Mouse (Mus musculus) gastrocnemius, adult 18-20 months (tissue): Measurements from ENCODE around the gene Sox6. TPM values are rescaled to one million over a fixed set of nuclear protein-coding genes. Genes with fewer than 3 reads are reported as not detected.
A peak's percentile ranks its signal among the peaks of the same experiment; 100 is the strongest.

Source experiments
- DNase-seq: peaks from one replicate; pipeline ENCODE4 v3.0.0; 2021; ENCODE audit warnings: low spot score
- total RNA-seq, 2 experiments: library from RNA; stranded (reverse); gene quantifications; 2 replicates each; pipeline ENCODE4 v1.2.3; 2021

Sox6 gene
- total RNA-seq, 2 experiments from 2014 or later: 138 to 186 TPM

DNA sequence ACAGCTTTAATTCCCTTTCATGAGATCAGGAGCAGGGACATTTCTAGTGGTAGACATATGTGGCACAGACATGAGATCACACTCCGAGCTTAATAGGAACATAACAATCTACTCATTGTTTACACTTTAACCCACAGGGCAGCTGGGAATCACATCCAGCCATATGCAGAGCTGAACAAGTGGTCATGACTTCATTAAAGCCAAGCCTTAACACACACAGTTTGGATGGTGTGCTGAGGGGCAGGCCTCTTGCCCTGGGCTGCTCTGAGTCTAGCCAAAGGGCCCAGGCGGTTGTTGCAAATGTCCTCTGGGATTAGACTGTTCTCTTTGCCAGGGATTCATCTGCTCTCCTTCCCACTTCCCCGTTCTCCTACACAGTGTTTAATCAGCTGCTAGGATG lies 204.9 kb downstream of the Sox6 start:
- no peak for DNase-seq

DNA sequence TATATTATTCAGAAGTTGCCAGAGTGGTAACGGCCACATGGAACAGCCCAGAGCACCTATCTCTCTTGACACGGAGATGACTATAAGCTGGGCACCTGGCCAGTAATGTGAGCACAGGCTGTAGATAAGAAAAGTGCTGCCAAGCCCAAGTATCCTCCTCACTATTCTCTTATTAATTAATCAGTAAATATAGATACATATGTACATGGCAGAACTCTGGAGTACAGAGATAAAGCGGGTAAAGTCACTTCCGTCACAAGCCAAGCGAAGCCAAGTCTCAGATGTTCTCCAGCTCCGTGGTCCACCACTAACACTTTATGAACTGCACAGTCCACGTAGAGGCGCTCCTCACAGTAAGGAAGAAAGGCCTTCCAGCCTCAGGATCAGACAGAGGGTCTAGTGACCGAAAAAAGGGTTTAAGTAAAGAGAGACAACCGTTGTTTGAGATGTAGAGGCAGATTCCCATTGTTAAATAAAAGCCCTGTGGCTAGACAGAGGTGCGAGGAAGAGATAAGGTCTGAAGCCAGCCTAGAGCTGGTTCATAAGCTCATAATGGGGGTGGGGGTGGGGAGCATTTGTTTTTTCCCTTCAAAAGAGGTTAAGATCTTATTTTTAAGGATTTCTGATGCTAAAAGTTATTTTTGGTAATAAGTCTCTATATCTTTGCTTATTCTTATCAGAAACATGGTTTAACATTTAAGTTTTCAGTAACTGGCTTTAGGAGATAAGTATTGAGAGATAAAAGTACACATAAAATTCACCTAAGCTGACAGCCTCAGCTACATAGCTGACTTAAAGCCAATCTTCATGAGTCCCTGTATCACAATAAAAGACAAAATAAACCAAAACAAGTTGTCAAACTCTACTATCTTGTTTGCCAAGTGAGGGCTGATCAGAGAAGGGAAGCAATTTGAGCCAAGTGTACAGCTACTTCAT lies 207.4 kb downstream of the Sox6 start:
- DNase-seq: no peak

DNA sequence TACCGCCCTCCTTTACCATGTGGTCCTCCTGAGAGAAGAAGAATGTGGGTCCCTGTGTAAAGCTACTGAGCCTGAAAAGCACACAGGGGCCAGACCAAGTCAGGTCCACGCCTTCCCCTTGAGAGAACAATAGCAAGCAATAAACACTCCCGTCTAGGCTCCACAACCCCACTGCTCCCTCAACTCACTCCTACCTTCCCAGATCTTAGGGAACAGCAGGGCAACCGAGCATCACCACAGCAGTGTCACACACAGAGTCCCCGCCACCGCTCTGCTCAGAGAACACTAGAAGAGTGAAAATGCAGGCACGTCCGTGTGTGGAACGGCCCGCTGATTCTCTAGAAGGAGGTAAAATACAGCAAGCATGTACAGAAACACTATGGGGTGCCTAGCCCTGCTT lies 208.2 kb downstream of the Sox6 start:
- DNase-seq: no peak

- no peak for DNase-seq
These were observed 208.8 kb downstream of the Sox6 start for GRCm38 (mm10) chr7:115829756-115830155.

DNA sequence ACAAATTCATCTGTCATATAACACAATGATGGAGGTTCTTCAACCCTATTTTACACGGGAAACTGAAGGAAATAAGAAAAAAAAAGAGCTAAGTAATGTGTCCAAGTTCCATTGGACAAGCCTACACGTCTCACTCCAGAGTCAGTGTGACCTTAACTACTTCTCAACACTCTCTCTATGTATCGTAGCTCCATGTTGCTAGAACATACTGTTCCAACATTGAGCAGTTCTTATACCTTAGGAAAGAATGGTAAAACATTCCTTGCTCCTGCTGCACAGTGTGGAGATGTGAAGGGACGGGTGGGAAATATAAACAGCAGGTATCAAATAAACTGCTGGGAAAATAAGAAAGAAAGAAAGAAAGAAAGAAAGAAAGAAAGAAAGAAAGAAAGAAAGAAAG lies 209.3 kb downstream of the Sox6 start:
- DNase-seq: no peak

DNA sequence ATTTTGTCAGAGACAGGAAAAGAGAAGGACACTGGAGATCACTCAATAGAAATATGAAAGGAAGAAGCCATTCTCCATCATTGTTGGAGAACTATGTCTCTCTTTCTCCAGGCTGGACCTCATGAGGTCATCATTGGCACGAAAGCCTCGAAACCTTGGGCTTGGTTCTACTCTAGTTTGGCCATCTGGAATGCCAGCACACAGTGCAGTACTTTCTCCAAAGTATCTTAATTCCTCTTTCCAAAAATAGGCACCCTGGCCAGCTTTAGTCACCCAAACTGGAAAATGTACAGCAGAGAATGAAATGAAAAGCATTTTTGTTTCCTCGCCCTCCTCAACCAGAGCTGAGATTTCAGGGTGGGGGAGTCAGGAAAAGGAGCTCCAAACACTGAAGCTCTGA lies 213.3 kb downstream of the Sox6 start:
- peak; percentile 51 for DNase-seq

GRCm38 (mm10) chr7:115824621-115825256 lies 213.9 kb downstream of the Sox6 start:
- DNase-seq: no peak

- no peak for DNase-seq
These were observed 219.5 kb downstream of the Sox6 start for GRCm38 (mm10) chr7:115819136-115819535.

DNA sequence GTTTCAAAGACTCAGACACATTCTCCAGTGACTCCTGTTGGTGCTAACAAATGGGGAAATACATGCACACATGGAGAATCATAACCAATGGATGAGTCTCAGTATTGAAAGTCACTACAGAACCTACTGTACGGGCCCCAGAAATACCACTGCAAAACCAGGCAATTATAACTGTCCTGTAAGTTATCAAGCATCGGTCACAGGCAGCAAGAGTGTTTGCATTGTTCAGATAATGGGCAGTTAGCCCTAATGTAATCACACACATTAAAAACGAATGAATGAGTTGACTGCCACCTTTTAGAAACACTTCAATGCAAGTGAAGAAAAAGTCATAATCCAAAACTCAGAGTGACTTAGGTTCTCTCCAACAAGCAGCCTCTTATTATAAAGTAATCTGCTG lies 235.3 kb downstream of the Sox6 start:
- no peak for DNase-seq

- DNase-seq: no peak
These were observed 244.3 kb downstream of the Sox6 start for GRCm38 (mm10) chr7:115794139-115794858.

- DNase-seq: no peak
These were observed 245.8 kb downstream of the Sox6 start for GRCm38 (mm10) chr7:115792841-115793240.

- DNase-seq: peak; percentile 22
These were observed 249.3 kb downstream of the Sox6 start for GRCm38 (mm10) chr7:115789116-115789823.

GRCm38 (mm10) chr7:115783982-115784917 lies 254.3 kb downstream of the Sox6 start:
- DNase-seq: no peak

DNA sequence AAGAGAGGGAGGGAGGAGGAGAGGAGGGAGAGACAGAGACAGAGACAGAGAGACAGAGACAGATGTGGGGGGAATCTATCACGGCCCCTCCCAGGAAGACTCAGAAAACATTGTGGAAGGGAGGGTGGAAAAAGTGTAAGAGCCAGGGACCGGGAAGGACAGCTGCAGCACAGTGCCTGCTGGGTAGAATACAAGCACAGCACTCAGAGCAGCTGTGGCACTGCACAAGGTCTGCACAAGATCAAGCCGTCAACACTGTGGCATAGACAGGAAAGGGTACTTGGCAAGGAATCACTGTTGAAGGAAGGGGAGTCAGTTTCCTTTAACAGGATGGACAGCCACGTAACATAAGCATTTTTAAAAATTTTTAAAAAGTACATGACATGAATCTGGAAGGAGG lies 258.4 kb downstream of the Sox6 start:
- DNase-seq: no peak

DNA sequence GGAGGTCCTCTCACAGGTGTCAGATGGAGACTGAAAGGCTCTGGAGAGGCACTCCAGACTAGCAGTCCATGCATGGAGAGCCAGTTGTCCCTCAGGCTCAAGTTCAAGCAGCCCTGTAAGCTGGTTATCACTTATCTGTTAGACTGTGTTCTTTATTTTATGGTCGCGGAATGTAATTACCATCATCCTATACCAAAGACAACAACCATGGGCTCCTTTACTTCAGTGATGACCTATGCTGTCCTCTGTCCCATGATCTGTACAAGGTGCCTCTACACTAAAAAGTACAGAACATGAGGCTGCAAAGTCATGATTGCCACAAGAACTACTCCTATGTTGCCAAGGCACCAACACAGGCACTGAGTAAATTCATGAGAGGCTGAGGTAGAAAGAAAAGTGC lies 259.1 kb downstream of the Sox6 start:
- no peak for DNase-seq

- no peak for DNase-seq
These were observed 261.9 kb downstream of the Sox6 start for GRCm38 (mm10) chr7:115776736-115777135.

- DNase-seq: no peak
These were observed 262.3 kb downstream of the Sox6 start for GRCm38 (mm10) chr7:115776324-115776723.

GRCm38 (mm10) chr7:115766316-115766715 lies 272.3 kb downstream of the Sox6 start:
- DNase-seq: no peak

GRCm38 (mm10) chr7:115763851-115764250 lies 274.7 kb downstream of the Sox6 start:
- no peak for DNase-seq

- DNase-seq: no peak
These were observed 280.4 kb downstream of the Sox6 start for GRCm38 (mm10) chr7:115758172-115758571.
